Mouse (Mus musculus) kidney, adult 2 months (tissue): ENCODE data around the gene Atf5. TPM values are rescaled to one million over a fixed set of nuclear protein-coding genes. Genes with fewer than 3 reads are reported as not detected.

Experiments
- DNase-seq: peaks from one replicate; pipeline ENCODE4 v3.0.0; 2021
- H3K27ac ChIP-seq: fragments of 200-500 bp; 2 replicates; pipeline ENCODE4 v1.5.1; 2012; ENCODE audit warnings: low read depth, low read length, control low read depth, inconsistent platforms; ENCODE audit not compliant: insufficient read depth
- H3K27me3 ChIP-seq: fragments of 200-500 bp; replicated peaks from 2 replicates; pipeline ENCODE4 v1.6.1; 2012; ENCODE audit warnings: mild to moderate bottlenecking, moderate library complexity, low read length, inconsistent platforms; ENCODE audit not compliant: control insufficient read depth, insufficient read depth
- H3K36me3 ChIP-seq: fragments of 200-500 bp; 2 replicates; pipeline ENCODE4 v1.6.1; 2012; ENCODE audit warnings: mild to moderate bottlenecking, moderate library complexity, low read length, inconsistent platforms; ENCODE audit not compliant: control insufficient read depth, insufficient read depth
- H3K4me1 ChIP-seq: fragments of 200-500 bp; 2 replicates; pipeline ENCODE4 v1.6.1; 2011; ENCODE audit warnings: low read length; ENCODE audit not compliant: control insufficient read depth, insufficient read depth
- H3K4me3 ChIP-seq: fragments of 200-500 bp; 2 replicates; pipeline ENCODE4 v1.5.1; 2011; ENCODE audit warnings: mild to moderate bottlenecking, low read depth, low read length, control low read depth; ENCODE audit not compliant: insufficient read depth
- CTCF ChIP-seq: fragments of 200-500 bp; conservative IDR thresholded peaks from 2 replicates; pipeline ENCODE4 v1.5.1; 2011; ENCODE audit warnings: low read depth, mild to moderate bottlenecking, control low read depth, low read length, moderate library complexity, mixed read lengths; ENCODE audit not compliant: insufficient read depth, insufficient read length
- POLR2A ChIP-seq: fragments of 200-500 bp; IDR thresholded peaks from one replicate; pipeline ENCODE4 v1.6.1; 2011; ENCODE audit warnings: low read depth, low read length, control low read depth
- WGBS: fragments of 180-500 bp; shearing (Covaris S2); methylation state at CpG from one replicate; pipeline ENCODE4 v1.1.7; 2018; 5-methylcytosine and 5-hydroxymethylcytosine counted together
- polyA plus RNA-seq: library from polyadenylated mRNA; depleted of rRNA; stranded (reverse); fragments of >200 nt; gene quantifications from 2 replicates; pipeline ENCODE4 v1.2.3, GENCODE M21; 2012

Atf5 gene
- polyA plus RNA-seq, 1 experiment, result 42.1 TPM

DNA sequence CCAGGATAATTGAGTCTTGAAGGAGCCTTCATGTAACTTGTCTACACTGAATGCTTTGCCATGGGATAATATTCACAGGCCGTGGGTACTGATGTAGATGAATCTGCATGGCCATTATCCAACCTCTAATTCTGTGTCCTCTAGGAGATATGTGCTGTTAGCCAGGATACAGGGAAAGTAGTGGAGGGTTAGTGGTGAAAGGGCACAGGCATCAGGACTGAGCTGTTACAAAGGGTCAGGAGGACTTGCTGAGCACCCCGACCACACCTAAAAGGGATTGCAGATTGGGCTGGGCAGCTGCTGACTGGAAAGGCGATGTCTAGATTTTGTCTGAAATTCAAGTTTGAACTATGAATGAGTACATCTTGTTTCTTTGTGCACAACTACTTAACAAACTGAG lies 4.1 kb upstream of the Atf5 start:
- Histone ChIP-seq H3K4me3 (no peak overlapping the region), H3K27ac (no peak overlapping the region), H3K4me1 (peaks cover 17% of the 10 kb centered on the region), H3K27me3 (no peaks in the 10 kb centered on the region), H3K36me3 (no peaks in the 10 kb centered on the region)
- DNase-seq, result no peak
- TF ChIP-seq CTCF, result no peak
- no peak for TF ChIP-seq POLR2A
- 65% methylated on average over 3 of the region's 3 CpGs for WGBS

DNA sequence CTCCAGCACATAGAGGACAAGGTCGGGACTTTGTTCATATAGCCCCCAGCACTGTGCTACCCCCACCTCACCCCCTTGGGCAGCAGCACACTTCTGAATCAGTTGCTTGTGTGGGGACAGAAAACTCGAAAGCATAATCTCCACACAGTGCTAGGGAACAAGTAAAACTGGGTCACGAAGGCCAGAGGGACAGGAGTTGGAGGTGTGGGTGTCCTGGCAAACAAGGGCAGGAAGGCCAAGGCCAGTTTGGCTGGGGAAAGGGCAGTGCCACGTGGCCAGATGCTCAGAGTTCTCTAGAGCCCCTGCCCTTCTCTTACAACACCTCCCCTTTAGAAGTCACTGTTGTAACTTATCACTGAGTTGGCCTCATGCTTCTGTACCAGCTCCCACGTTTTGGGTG lies 3.4 kb upstream of the Atf5 start:
- Histone ChIP-seq H3K4me1 (peaks cover 20% of the 10 kb centered on the region), H3K27me3 (no peaks in the 10 kb centered on the region), H3K27ac (no peak overlapping the region), H3K4me3 (no peak overlapping the region), H3K36me3 (no peaks in the 10 kb centered on the region)
- TF ChIP-seq POLR2A (no peak), CTCF (no peak)
- no peak for DNase-seq
- 25% methylated on average over 5 of the region's 5 CpGs for WGBS

DNA sequence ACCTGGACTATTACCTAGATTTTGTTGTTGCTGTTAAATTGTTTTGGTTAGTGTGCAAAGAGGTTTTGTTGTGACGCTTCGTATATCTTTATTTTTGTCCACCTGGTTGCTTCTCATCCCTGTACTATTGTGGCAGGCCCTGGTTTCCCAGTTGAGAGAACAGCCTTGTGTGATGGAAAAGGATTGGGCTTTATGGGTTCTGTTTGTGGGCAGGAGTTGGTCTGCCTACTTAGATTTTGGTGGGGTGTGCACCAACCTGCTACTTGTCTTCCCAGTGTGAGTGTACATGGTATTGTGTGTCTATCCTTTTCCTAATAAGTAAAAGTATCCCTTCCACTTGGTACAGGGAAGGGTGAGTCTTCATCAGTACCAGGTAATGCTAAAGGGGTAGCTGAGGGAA lies 2.9 kb upstream of the Atf5 start:
- 81% methylated on average over 2 of the region's 2 CpGs for WGBS
- H3K4me3 ChIP-seq, result no peak overlapping the region

DNA sequence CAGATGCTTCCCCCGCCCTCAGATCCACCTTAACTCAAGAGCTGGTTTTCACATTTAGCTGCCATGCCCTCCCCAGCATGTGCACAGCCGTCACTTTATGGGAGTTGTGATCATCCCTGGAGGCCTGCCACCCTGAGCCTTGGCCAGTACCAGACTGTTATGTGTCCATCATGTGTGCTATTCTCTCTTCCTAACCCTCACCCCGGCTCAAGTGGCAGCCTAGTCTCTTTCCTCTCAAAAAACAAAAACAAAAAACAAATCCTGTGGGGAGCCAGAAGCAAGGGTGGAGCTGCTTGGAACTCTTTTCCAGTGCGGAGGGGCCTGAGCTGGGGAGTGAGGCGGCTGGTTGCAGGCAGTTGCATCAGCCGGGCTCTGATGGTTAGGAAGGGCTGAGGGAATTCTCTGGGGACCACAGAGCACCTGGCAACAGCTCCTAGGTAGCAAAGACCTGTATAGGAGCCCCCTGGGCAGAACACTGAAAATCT lies 2.3 kb upstream of the Atf5 start:
- 42% methylated on average over 6 of the region's 6 CpGs for WGBS

More for the DNA sequence above, 2.9 kb upstream of the Atf5 start:
- TF ChIP-seq CTCF (no peak), POLR2A (no peak)
- Histone ChIP-seq H3K4me1 (peaks cover 20% of the 10 kb centered on the region), H3K36me3 (no peaks in the 10 kb centered on the region), H3K27me3 (no peaks in the 10 kb centered on the region), H3K27ac (no peak overlapping the region)
- no peak for DNase-seq

DNA sequence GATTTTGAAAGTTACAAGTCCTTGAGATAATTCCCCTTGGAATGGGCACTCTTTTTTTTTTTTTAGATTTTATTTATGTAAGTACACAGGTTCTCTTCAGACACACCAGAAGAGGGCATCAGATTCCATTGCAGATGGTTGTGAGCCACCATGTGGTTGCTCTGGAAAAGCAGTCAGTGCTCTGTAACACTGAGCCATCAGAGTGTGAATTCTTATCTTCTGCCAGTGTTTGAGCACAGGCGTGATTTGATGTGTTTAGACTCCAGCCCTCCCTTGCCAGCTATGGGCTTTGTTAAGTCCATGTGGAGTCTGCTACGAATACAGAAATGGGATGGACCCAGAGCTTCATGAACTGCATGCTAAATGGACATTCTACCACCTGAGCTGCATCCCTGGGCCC lies 1.7 kb upstream of the Atf5 start:
- Histone ChIP-seq H3K4me3 (no peak overlapping the region), H3K27me3 (no peaks in the 10 kb centered on the region), H3K27ac (no peak overlapping the region), H3K4me1 (peaks cover 20% of the 10 kb centered on the region), H3K36me3 (no peaks in the 10 kb centered on the region)
- WGBS, result 35% methylated on average over 2 of the region's 2 CpGs
- no peak for DNase-seq
- TF ChIP-seq POLR2A, result no peak
- peak; percentile 28; the same call in 1 of the 2 replicates for TF ChIP-seq CTCF

More for the DNA sequence above, 2.3 kb upstream of the Atf5 start:
- Histone ChIP-seq H3K27me3 (no peaks in the 10 kb centered on the region), H3K4me1 (peaks cover 20% of the 10 kb centered on the region), H3K36me3 (no peaks in the 10 kb centered on the region), H3K27ac (no peak overlapping the region), H3K4me3 (0 out of 2 replicates have a peak overlapping the region, but pooled peaks have one; percentile 14)
- DNase-seq, result peak; percentile 21
- no peak for TF ChIP-seq POLR2A
- no peak for TF ChIP-seq CTCF

DNA sequence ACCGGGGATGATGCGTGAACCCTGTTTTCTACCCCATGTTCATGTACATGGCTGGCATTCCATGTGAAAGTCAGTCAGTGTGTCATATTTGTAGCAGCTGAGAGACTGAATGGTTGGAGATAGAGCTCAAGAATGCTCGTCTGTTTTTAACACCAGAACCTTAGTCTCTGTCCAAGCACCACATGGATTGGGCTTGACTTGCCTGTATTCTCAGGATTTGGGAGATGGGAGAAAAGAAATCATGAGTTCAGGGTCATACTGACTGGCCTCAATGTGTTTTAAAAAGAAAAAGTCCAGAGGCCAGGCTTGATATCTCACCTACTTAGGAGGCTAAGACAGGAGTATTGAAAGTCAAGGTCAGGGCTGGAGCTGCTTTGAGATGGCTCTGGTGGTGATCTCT lies 983 bp upstream of the Atf5 start:
- Histone ChIP-seq H3K27me3 (no peaks in the 10 kb centered on the region), H3K27ac (peak overlapping the region; percentile 76), H3K4me1 (peaks cover 20% of the 10 kb centered on the region), H3K4me3 (peak overlapping the region; percentile 82), H3K36me3 (no peaks in the 10 kb centered on the region)
- 8% methylated on average over 3 of the region's 3 CpGs for WGBS
- DNase-seq, result no peak
- no peak for TF ChIP-seq POLR2A
- TF ChIP-seq CTCF, result no peak

DNA sequence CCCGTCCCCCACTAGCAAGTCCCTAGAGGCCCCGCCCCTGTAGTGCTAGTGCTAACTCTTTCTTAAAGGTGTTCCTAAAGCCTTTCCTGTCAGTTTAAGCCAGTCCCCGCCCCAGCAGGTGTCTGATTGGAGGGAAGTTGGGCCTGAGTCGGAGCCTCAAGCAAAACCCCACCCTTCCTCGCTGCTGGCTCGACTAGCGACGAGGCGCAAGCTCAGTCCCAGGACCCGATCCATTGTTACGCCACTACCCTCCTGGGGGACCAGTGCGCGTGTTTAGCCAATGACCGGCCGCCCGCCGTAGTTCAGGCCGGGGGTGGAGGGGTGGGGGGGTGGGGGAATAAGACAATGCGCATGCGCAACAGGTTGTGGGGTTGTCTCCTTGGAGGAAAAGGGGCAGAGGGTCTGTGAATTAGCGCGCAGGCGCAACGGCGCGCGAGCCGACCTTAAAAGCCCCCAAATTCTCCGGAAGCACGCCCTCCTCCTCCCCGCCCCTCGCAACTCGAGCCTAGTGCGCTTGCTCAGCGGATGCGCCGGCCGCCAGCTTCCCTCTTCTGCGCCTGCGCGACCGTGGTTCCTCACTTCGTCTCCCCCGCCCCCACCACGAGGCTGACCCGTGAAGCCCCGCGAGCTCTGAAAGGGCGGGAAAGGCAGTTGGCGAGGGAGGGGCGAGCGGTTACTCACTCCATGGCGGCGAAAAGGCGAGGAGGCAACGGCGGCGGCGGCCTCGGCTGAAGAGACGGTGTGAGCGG lies 563 bp downstream of the Atf5 start, which contains the start of the genes Nup62 and Il4i1:
TSS of gene Nup62 (plus strand) at position 368 of the 749 bp plus-strand sequence.
TSS of gene Il4i1 (plus strand) at position 667 of the 749 bp plus-strand sequence.
- Histone ChIP-seq H3K4me1 (peaks cover 20% of the 10 kb centered on the region), H3K4me3 (peak within 1 kb of the TSS; percentile 82), H3K36me3 (no peaks in the 10 kb centered on the region), H3K27me3 (no peaks in the 10 kb centered on the region), H3K27ac (peak within 1 kb of the TSS; percentile 76)
- whole genome bisulfite sequencing, result 1% methylated on average over 60 of the region's 62 CpGs
- peak; percentile 99 for DNase-seq
- no peak for TF ChIP-seq POLR2A
- TF ChIP-seq CTCF, result 0 out of 2 replicates have a peak, but pooled peaks have one; percentile 3
